Mouse (Mus musculus) frontal cortex, postnatal 10 days (tissue): ENCODE data around the gene Nup107.

Experiments
- DNase-seq, 2 experiments: peaks; one replicate each; pipeline ENCODE4 v3.0.0; 2022; ENCODE audit warnings: low spot score in 2 of 2, mixed read lengths in 1 of 2

The Nup107 gene

GRCm38 (mm10) chr10:117803870-117804850 is 11.7 kb upstream of the Nup107 start:
- DNase-seq: no peak

GRCm38 (mm10) chr10:117801886-117802285 is 9.4 kb upstream of the Nup107 start:
- DNase-seq: no peak

GRCm38 (mm10) chr10:117799806-117800205 is 7.3 kb upstream of the Nup107 start:
- no peak for DNase-seq

- DNase-seq: no peak
These were observed 6.0 kb upstream of the Nup107 start for GRCm38 (mm10) chr10:117798436-117799035.

- DNase-seq: no peak
These were observed 5.2 kb upstream of the Nup107 start for GRCm38 (mm10) chr10:117797684-117798083.

- no peak for DNase-seq
These were observed 4.6 kb upstream of the Nup107 start for GRCm38 (mm10) chr10:117797106-117797505.

- DNase-seq: no peak
These were observed 3.7 kb upstream of the Nup107 start for GRCm38 (mm10) chr10:117796181-117796580.

- DNase-seq: no peak
These were observed 2.7 kb upstream of the Nup107 start for GRCm38 (mm10) chr10:117795206-117795605.

- no peak for DNase-seq
These were observed 1.0 kb upstream of the Nup107 start for GRCm38 (mm10) chr10:117793436-117794030.

GRCm38 (mm10) chr10:117791171-117791470 is 1.4 kb downstream of the Nup107 start:
- DNase-seq: no peak

GRCm38 (mm10) chr10:117790421-117791170 is 1.9 kb downstream of the Nup107 start:
- DNase-seq: no peak

GRCm38 (mm10) chr10:117790011-117790410 is 2.5 kb downstream of the Nup107 start:
- no peak for DNase-seq

- no peak for DNase-seq
These were observed 7.9 kb downstream of the Nup107 start for GRCm38 (mm10) chr10:117784646-117785045.

GRCm38 (mm10) chr10:117783786-117784420 is 8.6 kb downstream of the Nup107 start:
- no peak for DNase-seq

GRCm38 (mm10) chr10:117782491-117783260 is 9.8 kb downstream of the Nup107 start:
- DNase-seq: no peak

- no peak for DNase-seq
These were observed 10.4 kb downstream of the Nup107 start for GRCm38 (mm10) chr10:117782056-117782455.

- DNase-seq: no peak
These were observed 11.3 kb downstream of the Nup107 start for GRCm38 (mm10) chr10:117781021-117781725.

- no peak for DNase-seq
These were observed 12.1 kb downstream of the Nup107 start for GRCm38 (mm10) chr10:117780306-117780911.

- DNase-seq: no peak
These were observed 12.8 kb downstream of the Nup107 start for GRCm38 (mm10) chr10:117779581-117780305.
